Mouse (Mus musculus): ENCODE measurements around the gene Hes5. TPM values are rescaled to one million over a fixed set of nuclear protein-coding genes. Genes with fewer than 3 reads are reported as not detected.

Gene Hes5
- polyA plus RNA-seq, 1 experiment = 76.0 TPM

- no peak for TF ChIP-seq POLR2A (IDR thresholded peaks at IDR 0.05; ENCODE audit: borderline replicate concordance, extremely low read depth, insufficient read depth, insufficient read length, poor library complexity, severe bottlenecking)
- DNase-seq (ENCODE audit: low read depth) = no peak
These were observed 38.7 kb downstream of the Hes5 start for GRCm38 (mm10) chr4:154999379-154999778.

- no peak for DNase-seq (ENCODE audit: low read depth)
- no peak for TF ChIP-seq CTCF (IDR thresholded peaks at IDR 0.05; ENCODE audit: borderline replicate concordance, extremely low read depth, insufficient read depth, insufficient read length)
- TF ChIP-seq POLR2A (IDR thresholded peaks at IDR 0.05; ENCODE audit: borderline replicate concordance, extremely low read depth, insufficient read depth, insufficient read length, poor library complexity, severe bottlenecking) = no peak
These were observed 44.6 kb downstream of the Hes5 start for GRCm38 (mm10) chr4:155005278-155005677.

- TF ChIP-seq POLR2A (IDR thresholded peaks at IDR 0.05; ENCODE audit: borderline replicate concordance, extremely low read depth, insufficient read depth, insufficient read length, poor library complexity, severe bottlenecking) (no peak), CTCF (IDR thresholded peaks at IDR 0.05; ENCODE audit: borderline replicate concordance, extremely low read depth, insufficient read depth, insufficient read length) (no peak)
- DNase-seq (ENCODE audit: low read depth) = no peak
These were observed 45.6 kb downstream of the Hes5 start for GRCm38 (mm10) chr4:155006296-155006695.

GRCm38 (mm10) chr4:155007641-155008040 lies 46.9 kb downstream of the Hes5 start:
- DNase-seq (ENCODE audit: low read depth) = no peak
- TF ChIP-seq CTCF (IDR thresholded peaks at IDR 0.05; ENCODE audit: borderline replicate concordance, extremely low read depth, insufficient read depth, insufficient read length) (no peak), POLR2A (IDR thresholded peaks at IDR 0.05; ENCODE audit: borderline replicate concordance, extremely low read depth, insufficient read depth, insufficient read length, poor library complexity, severe bottlenecking) (no peak)

- no peak for TF ChIP-seq CTCF (IDR thresholded peaks at IDR 0.05; ENCODE audit: borderline replicate concordance, extremely low read depth, insufficient read depth, insufficient read length)
- TF ChIP-seq POLR2A (IDR thresholded peaks at IDR 0.05; ENCODE audit: borderline replicate concordance, extremely low read depth, insufficient read depth, insufficient read length, poor library complexity, severe bottlenecking) = no peak
- no peak for DNase-seq (ENCODE audit: low read depth)
These were observed 47.4 kb downstream of the Hes5 start for GRCm38 (mm10) chr4:155008075-155008474.

- no peak for DNase-seq (ENCODE audit: low read depth)
- TF ChIP-seq CTCF (IDR thresholded peaks at IDR 0.05; ENCODE audit: borderline replicate concordance, extremely low read depth, insufficient read depth, insufficient read length) = no peak
- TF ChIP-seq POLR2A (IDR thresholded peaks at IDR 0.05; ENCODE audit: borderline replicate concordance, extremely low read depth, insufficient read depth, insufficient read length, poor library complexity, severe bottlenecking) = no peak
These were observed 48.5 kb downstream of the Hes5 start for GRCm38 (mm10) chr4:155009216-155009615.

- peak; percentile 71 for DNase-seq (ENCODE audit: low read depth)
- no peak for TF ChIP-seq CTCF (IDR thresholded peaks at IDR 0.05; ENCODE audit: borderline replicate concordance, extremely low read depth, insufficient read depth, insufficient read length)
- no peak for TF ChIP-seq POLR2A (IDR thresholded peaks at IDR 0.05; ENCODE audit: borderline replicate concordance, extremely low read depth, insufficient read depth, insufficient read length, poor library complexity, severe bottlenecking)
These were observed 50.1 kb downstream of the Hes5 start for GRCm38 (mm10) chr4:155010870-155011269.

- TF ChIP-seq POLR2A (IDR thresholded peaks at IDR 0.05; ENCODE audit: borderline replicate concordance, extremely low read depth, insufficient read depth, insufficient read length, poor library complexity, severe bottlenecking) (no peak), CTCF (IDR thresholded peaks at IDR 0.05; ENCODE audit: borderline replicate concordance, extremely low read depth, insufficient read depth, insufficient read length) (no peak)
- no peak for DNase-seq (ENCODE audit: low read depth)
These were observed 50.7 kb downstream of the Hes5 start for GRCm38 (mm10) chr4:155011312-155012025.

Other genes with a start within 250 kb of the Hes5 start
- gene Ttc34, start 123.5 kb upstream of the Hes5 start, polyA plus RNA-seq (2012; rRNA removed) = 0.50 and 1.00 TPM in 2 replicates
- 0.29 and 0.30 TPM in 2 replicates for gene Mmel1, start 91.3 kb upstream of the Hes5 start, polyA plus RNA-seq (2012; rRNA removed)
- 28.9 and 30.7 TPM in 2 replicates for gene Fam213b, start 61.8 kb upstream of the Hes5 start, polyA plus RNA-seq (2012; rRNA removed)
- 0.79 and 1.8 TPM in 2 replicates for gene Tnfrsf14, start 32.4 kb upstream of the Hes5 start, polyA plus RNA-seq (2012; rRNA removed)
- 68.0 and 95.5 TPM in 2 replicates for gene Pank4, start 3.2 kb downstream of the Hes5 start, polyA plus RNA-seq (2012; rRNA removed)
- gene Plch2, start 95.9 kb downstream of the Hes5 start, polyA plus RNA-seq (2012; rRNA removed) = 33.7 and 37.6 TPM in 2 replicates
- gene Pex10, start 106.1 kb downstream of the Hes5 start, polyA plus RNA-seq (2012; rRNA removed) = 19.2 and 27.0 TPM in 2 replicates
- 84.0 and 95.7 TPM in 2 replicates for gene Rer1, start 125.5 kb downstream of the Hes5 start, polyA plus RNA-seq (2012; rRNA removed)
- gene Morn1, start 125.7 kb downstream of the Hes5 start, polyA plus RNA-seq (2012; rRNA removed) = 8.0 and 12.6 TPM in 2 replicates